Mouse (Mus musculus) forebrain, embryonic 14.5 days (tissue): ENCODE measurements at regions not wholly inside any gene's neighbourhood (a gene's known extent, or its start where the extent isn't known, plus 50 kb on each side); places are given as distances from the start of the nearest gene placed in this dataset.

Source experiments
- ATAC-seq: fragments of 200-750 bp; cut with Nextera tagmentation; 2 replicates; pipeline ENCODE4 v1.8.0; 2017; ENCODE audit warnings: mild to moderate bottlenecking, moderate library complexity
- DNase-seq: peaks from one replicate; pipeline ENCODE4 v3.0.0-alpha.2; 2015; ENCODE audit warnings: low spot score
- H3K27ac ChIP-seq: fragments of 300-500 bp; sonication (generic); 2 replicates; pipeline ENCODE4 v1.5.1; 2014; ENCODE audit warnings: low read depth, mild to moderate bottlenecking, control low read depth, low read length, moderate library complexity
- H3K27me3 ChIP-seq: fragments of 300-500 bp; sonication (generic); replicated peaks from 2 replicates; pipeline ENCODE4 v1.6.1; 2014; ENCODE audit warnings: low read length, control low read depth, mixed read lengths; ENCODE audit not compliant: control insufficient read depth, insufficient read depth
- H3K36me3 ChIP-seq: fragments of 300-500 bp; sonication (generic); 2 replicates; pipeline ENCODE4 v1.6.1; 2014; ENCODE audit warnings: low read length, control low read depth; ENCODE audit not compliant: control insufficient read depth, insufficient read depth
- H3K4me1 ChIP-seq: fragments of 300-500 bp; sonication (generic); 2 replicates; pipeline ENCODE4 v1.6.1; 2014; ENCODE audit warnings: antibody characterized with exemption, low read length, control low read depth; ENCODE audit not compliant: control insufficient read depth, insufficient read depth
- H3K4me2 ChIP-seq: fragments of 300-500 bp; sonication (generic); 2 replicates; pipeline ENCODE4 v1.6.1; 2014; ENCODE audit warnings: mild to moderate bottlenecking, control low read depth, low read length
- H3K4me3 ChIP-seq: fragments of 300-500 bp; sonication (generic); 2 replicates; pipeline ENCODE4 v1.5.1; 2014; ENCODE audit warnings: low read depth, low read length, control low read depth
- H3K9ac ChIP-seq: fragments of 300-500 bp; sonication (generic); 2 replicates; pipeline ENCODE4 v1.6.1; 2014; ENCODE audit warnings: mild to moderate bottlenecking, low read length, control low read depth, moderate library complexity
- H3K9me3 ChIP-seq: fragments of 300-500 bp; sonication (generic); replicated peaks from 2 replicates; pipeline ENCODE4 v1.6.1; 2016; ENCODE audit warnings: low read length, control low read depth, mixed read lengths; ENCODE audit not compliant: control insufficient read depth
- WGBS: fragments of 180-500 bp; shearing (Covaris S2); extraction: QIAGEN DNeasy Blood & Tissue Kit; methylation state at CpG from one replicate; pipeline ENCODE4 v1.1.7; 2014; 5-methylcytosine and 5-hydroxymethylcytosine counted together

DNA sequence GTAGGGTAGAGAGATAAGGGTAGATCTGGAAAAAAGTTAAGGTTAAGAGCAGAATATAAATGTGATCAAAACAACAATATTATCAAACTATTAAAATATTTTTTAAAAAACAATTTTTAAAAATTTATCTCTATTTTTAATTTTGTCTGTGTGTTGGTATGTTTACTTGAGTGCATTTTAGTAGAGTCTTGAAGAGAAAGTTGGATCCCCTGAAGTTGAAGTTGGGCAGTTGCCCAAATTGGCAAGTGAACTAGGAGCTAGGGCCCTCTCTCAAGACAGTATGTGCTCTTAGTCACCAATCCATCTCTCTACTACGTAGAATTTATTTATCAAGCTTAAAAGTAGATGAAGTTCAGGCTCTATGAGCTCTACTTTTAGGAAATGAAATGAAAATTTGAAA, 59.9 kb downstream of the Adamts1 start:
- WGBS = 88% methylated on average over 1 of the region's 1 CpGs
- Histone ChIP-seq H3K9ac (no peak overlapping the region), H3K4me2 (no peak overlapping the region), H3K27me3 (no peaks in the 10 kb centered on the region), H3K36me3 (no peaks in the 10 kb centered on the region), H3K9me3 (no peaks in the 10 kb centered on the region), H3K4me3 (no peak overlapping the region), H3K4me1 (0 out of 2 replicates have a peak, but pooled peaks cover 3% of the 10 kb centered on the region), H3K27ac (no peak overlapping the region)
- DNase-seq = no peak
- no peak for ATAC-seq

DNA sequence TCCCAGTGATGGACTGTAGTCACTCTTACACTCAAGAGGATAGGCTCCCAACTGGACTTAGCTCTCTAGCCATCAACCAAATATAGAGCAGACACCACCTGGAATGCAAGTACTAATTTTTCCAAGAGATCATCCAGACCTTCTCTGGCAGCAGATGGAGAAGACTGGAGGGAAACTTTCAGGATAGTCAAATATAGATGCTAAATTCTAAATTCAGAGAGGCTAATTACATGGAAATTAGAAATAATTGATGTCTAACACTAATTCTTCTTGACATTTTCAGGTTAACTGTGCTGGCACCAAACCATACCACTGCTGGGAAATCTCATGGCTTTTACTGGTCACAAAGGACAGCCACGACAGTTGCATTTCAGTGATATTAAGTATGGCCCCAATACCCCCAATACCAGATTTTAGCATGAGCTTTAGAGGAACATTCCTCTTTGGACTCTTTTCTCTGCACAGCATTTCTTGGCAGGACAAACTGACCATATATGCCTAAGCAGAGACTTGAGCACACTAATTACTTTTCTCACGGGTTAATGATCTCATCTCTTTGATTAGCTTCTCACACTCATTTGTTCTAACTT, 64.2 kb downstream of the Adamts1 start:
- H3K4me1 ChIP-seq = no peaks in the 10 kb centered on the region
- H3K9me3 ChIP-seq = no peaks in the 10 kb centered on the region
- DNase-seq (no peak), ATAC-seq (no peak)
- WGBS = 65% methylated on average over 2 of the region's 2 CpGs
- H3K27me3 ChIP-seq = no peaks in the 10 kb centered on the region
- H3K36me3 ChIP-seq = no peaks in the 10 kb centered on the region
- no peak overlapping the region for H3K27ac ChIP-seq
- no peak overlapping the region for H3K9ac ChIP-seq
- no peak overlapping the region for H3K4me3 ChIP-seq
- no peak overlapping the region for H3K4me2 ChIP-seq

DNA sequence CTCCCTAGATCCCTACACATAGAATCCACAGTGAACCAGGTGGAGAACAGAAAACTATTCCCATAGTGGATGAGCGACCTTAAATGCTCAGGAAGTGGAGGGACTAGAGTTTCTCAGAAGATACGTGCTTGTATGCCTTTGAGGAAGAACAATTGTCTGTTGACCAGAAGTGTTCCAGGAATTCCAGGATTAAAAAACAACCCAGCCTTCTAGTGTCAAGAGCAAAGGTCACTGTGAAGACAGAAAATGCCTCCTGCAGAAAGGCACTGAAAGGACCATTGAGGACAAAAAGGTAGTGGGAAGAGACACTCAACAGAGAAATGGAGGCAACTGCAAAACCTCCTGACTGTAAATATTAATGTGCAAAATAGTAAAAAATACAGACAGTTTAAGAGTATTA, 74.9 kb downstream of the Adamts1 start:
- no peak overlapping the region for H3K4me2 ChIP-seq
- WGBS = 83% methylated on average over 2 of the region's 2 CpGs
- DNase-seq = no peak

DNA sequence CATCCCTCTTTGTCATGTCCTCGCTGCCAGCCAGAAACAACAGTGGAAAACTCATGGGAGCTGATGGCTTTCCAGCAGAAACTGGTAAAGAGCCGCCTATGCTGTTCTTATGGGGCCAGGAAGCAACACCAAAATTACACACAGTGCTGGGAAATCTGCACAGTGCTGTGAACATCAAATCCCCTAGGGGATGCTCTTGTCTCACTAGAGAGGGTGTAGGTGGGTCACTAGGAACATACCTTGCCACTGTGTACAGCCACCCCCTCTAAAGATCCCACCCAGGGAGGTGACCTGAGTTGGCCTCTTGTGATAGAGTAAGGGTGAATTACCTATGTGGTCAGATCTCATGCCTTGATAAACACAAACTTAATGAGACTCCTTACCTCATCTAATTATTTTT, 80.9 kb downstream of the Adamts1 start:
- DNase-seq = no peak
- ATAC-seq = no peak
- Histone ChIP-seq H3K4me3 (no peak overlapping the region), H3K36me3 (no peaks in the 10 kb centered on the region), H3K4me2 (no peak overlapping the region), H3K9me3 (no peaks in the 10 kb centered on the region), H3K27ac (no peak overlapping the region), H3K4me1 (no peaks in the 10 kb centered on the region), H3K9ac (no peak overlapping the region), H3K27me3 (no peaks in the 10 kb centered on the region)
- 64% methylated on average over 2 of the region's 2 CpGs for WGBS

More for the DNA sequence above, 74.9 kb downstream of the Adamts1 start:
- Histone ChIP-seq H3K27ac (no peak overlapping the region), H3K4me1 (no peaks in the 10 kb centered on the region), H3K9ac (no peak overlapping the region), H3K27me3 (no peaks in the 10 kb centered on the region), H3K36me3 (no peaks in the 10 kb centered on the region), H3K9me3 (no peaks in the 10 kb centered on the region), H3K4me3 (no peak overlapping the region)
- no peak for ATAC-seq

DNA sequence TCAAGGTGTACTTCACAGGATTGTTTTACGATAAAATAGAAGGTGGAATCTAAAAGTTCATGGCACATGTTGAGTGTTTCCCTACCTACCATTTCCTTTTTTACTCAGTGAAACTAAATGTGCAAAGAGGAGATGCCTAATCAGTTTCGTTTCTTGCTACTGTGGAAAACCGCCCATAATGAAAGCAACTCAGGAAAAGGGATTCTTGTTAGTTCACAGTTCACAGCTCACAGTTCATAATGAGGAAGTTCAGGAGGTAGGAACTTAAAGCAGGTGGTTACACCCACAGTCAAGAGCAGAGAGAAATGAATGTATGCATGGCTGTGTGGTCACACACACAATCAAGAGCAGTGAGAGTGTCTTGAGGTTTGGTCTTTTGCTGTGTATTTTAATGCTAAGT, 90.6 kb downstream of the Adamts1 start:
- Histone ChIP-seq H3K27ac (no peak overlapping the region), H3K4me3 (no peak overlapping the region), H3K4me2 (no peak overlapping the region), H3K9me3 (no peaks in the 10 kb centered on the region), H3K27me3 (no peaks in the 10 kb centered on the region), H3K36me3 (no peaks in the 10 kb centered on the region), H3K4me1 (no peaks in the 10 kb centered on the region), H3K9ac (no peak overlapping the region)
- no peak for ATAC-seq
- no peak for DNase-seq
- 92% methylated on average over 3 of the region's 3 CpGs for WGBS

DNA sequence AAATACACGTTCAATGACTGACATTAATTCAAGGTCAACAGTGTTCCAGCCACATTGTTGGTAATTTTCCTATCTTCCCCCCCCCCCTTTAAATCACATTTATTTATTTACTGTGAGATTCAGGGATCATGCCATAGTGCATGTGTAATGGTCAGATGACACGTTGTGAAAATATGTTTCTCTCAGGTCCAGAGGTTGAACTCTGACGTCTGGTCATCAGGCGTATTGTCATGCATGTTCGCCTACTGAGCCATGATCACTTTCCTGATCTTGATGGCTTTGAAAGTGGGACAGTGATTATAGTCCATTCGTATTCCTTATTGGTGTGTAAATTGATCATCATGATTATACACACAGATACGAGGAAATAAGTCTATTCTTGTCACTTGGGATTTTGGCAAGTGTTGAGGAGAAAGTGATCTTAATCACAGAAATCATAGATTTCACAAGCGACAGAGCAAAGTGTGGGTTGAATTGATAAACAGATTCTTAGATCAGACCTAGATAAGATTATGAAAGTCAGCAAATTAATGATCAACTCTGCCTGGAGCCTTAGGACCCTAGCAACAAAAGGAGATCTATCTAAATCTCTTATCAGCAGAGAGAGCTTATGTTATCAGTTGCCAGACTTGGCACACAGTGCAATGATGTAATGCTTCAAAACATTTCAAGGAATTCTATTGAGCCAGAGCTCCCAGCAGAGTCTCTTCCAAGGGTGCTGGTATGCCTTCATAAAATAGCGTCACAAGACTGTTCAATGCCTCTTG, 98.5 kb downstream of the Adamts1 start:
- 89% methylated on average over 9 of the region's 9 CpGs for WGBS
- H3K27me3 ChIP-seq = no peaks in the 10 kb centered on the region
- no peak for DNase-seq

DNA sequence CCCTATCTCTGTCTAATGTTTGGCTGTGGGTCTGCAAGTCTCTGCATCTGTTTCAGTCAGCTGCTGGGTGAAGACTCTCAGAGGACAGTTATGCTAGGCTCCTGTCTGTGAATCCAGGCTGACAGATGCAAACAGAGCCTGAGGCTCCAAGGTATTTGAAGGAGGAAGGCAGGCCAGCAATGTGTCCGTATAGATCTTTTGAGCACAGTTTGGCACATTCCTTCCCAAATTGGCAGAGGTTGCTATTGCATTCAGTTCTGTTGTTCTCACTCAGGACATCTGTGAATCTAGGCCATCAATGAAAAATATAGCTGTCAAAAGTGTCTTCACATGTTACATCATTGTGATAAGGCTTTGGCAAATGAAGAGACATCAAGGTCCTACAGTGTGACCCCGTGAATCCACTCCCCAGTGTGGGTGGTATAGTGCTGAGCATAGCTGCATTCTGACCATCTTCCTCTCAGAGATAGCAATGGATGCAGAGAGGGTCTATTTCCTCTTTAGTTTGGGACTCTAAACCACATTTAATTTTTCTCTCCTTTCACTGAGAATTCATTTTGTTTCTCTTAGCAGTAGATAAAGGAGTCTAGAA, 99.9 kb downstream of the Adamts1 start:
- 83% methylated on average over 2 of the region's 2 CpGs for WGBS
- no peak for DNase-seq
- no peak overlapping the region for H3K27ac ChIP-seq
- no peaks in the 10 kb centered on the region for H3K36me3 ChIP-seq
- ATAC-seq = no peak
- no peak overlapping the region for H3K4me2 ChIP-seq
- H3K27me3 ChIP-seq = no peaks in the 10 kb centered on the region
- H3K9ac ChIP-seq = no peak overlapping the region
- no peak overlapping the region for H3K4me3 ChIP-seq
- no peaks in the 10 kb centered on the region for H3K4me1 ChIP-seq
- no peaks in the 10 kb centered on the region for H3K9me3 ChIP-seq

More for the DNA sequence above, 98.5 kb downstream of the Adamts1 start:
- Histone ChIP-seq H3K9me3 (no peaks in the 10 kb centered on the region), H3K4me3 (no peak overlapping the region), H3K4me1 (no peaks in the 10 kb centered on the region), H3K36me3 (no peaks in the 10 kb centered on the region), H3K9ac (no peak overlapping the region), H3K27ac (no peak overlapping the region), H3K4me2 (no peak overlapping the region)
- ATAC-seq = no peak

DNA sequence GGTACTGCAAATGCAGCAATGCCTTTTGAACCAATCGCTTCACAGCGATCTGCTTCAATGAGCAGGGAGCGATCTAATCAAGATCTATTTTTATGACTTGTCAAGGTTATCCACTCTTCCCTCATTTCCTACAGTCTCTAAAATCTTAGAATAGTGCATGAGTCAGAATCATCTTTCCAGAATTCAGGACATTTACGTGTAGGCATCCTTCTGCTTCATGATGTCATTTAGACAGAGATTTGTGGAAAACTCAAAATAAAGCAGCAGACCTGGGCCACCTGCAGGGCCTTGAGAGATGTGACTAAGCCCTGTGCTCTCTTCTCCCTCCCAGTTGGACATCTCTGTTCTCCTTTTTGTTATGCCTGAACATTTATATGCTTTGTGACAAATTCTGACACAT, 103.6 kb downstream of the Adamts1 start:
- Histone ChIP-seq H3K4me1 (no peaks in the 10 kb centered on the region), H3K9me3 (no peaks in the 10 kb centered on the region), H3K9ac (no peak overlapping the region), H3K4me2 (no peak overlapping the region), H3K27ac (no peak overlapping the region), H3K36me3 (no peaks in the 10 kb centered on the region), H3K4me3 (no peak overlapping the region), H3K27me3 (no peaks in the 10 kb centered on the region)
- 88% methylated on average over 4 of the region's 4 CpGs for WGBS
- DNase-seq (no peak), ATAC-seq (no peak)

DNA sequence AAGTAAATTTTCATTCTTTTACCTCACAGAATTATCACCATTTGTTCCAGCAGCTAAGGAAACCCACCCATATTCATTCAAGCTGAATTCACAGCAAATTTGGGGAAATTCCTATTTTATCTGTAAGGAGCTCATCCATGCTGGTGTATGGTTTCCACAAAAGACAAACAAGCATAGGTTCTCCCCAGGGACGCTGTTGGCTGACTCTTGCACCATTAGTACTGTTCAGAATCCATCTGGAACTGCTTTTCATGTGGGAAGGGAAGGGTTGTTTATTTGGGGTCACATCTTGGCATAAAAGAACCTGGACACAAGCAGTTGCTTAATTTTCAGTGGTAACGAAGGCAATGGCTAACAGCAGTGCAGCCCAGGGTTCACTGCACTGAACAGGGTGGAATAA, 120.2 kb downstream of the Adamts1 start:
- no peak for ATAC-seq
- Histone ChIP-seq H3K9me3 (no peaks in the 10 kb centered on the region), H3K27me3 (no peaks in the 10 kb centered on the region), H3K4me2 (no peak overlapping the region), H3K4me1 (no peaks in the 10 kb centered on the region), H3K27ac (no peak overlapping the region), H3K4me3 (no peak overlapping the region), H3K9ac (no peak overlapping the region), H3K36me3 (no peaks in the 10 kb centered on the region)
- 58% methylated on average over 2 of the region's 2 CpGs for WGBS
- no peak for DNase-seq
